Mouse (Mus musculus) liver, embryonic 15.5 days (tissue): ENCODE results near the gene Smim9. TPM values are rescaled to one million over a fixed set of nuclear protein-coding genes. Genes with fewer than 3 reads are reported as not detected.
"Not testable (repeated sequence)": the region's sequence is repeated elsewhere in the genome, so short reads cannot be mapped to it uniquely, and the experiment has no call there.

Source experiments
- ATAC-seq: fragments of 200-750 bp; cut with Nextera tagmentation; 2 replicates; pipeline ENCODE4 v1.8.0; 2017; ENCODE audit warnings: moderate number of reproducible peaks, mild to moderate bottlenecking, moderate library complexity; ENCODE audit not compliant: insufficient read depth
- H3K27ac ChIP-seq: fragments of 300-500 bp; sonication (generic); replicated peaks from 2 replicates; pipeline ENCODE4 v1.5.1; 2015; ENCODE audit warnings: mild to moderate bottlenecking, inconsistent platforms
- H3K27me3 ChIP-seq: fragments of 300-500 bp; sonication (generic); 2 replicates; pipeline ENCODE4 v1.6.1; 2015; ENCODE audit warnings: mild to moderate bottlenecking, inconsistent platforms
- H3K36me3 ChIP-seq: fragments of 300-500 bp; sonication (generic); replicated peaks from 2 replicates; pipeline ENCODE4 v1.6.1; 2015; ENCODE audit warnings: moderate library complexity, mild to moderate bottlenecking, inconsistent platforms
- H3K4me1 ChIP-seq: fragments of 300-500 bp; sonication (generic); replicated peaks from 2 replicates; pipeline ENCODE4 v1.6.1; 2015; ENCODE audit warnings: inconsistent platforms
- H3K4me2 ChIP-seq: fragments of 300-500 bp; sonication (generic); 2 replicates; pipeline ENCODE4 v1.6.1; 2015; ENCODE audit warnings: moderate library complexity, mild to moderate bottlenecking, inconsistent platforms
- H3K4me3 ChIP-seq: fragments of 300-500 bp; sonication (generic); replicated peaks from 2 replicates; pipeline ENCODE4 v1.5.1; 2015; ENCODE audit warnings: mild to moderate bottlenecking, inconsistent platforms
- H3K9ac ChIP-seq: fragments of 300-500 bp; sonication (generic); 2 replicates; pipeline ENCODE4 v1.6.1; 2015; ENCODE audit warnings: moderate library complexity, mild to moderate bottlenecking, inconsistent platforms
- H3K9me3 ChIP-seq: fragments of 300-500 bp; sonication (generic); replicated peaks from 2 replicates; pipeline ENCODE4 v1.6.1; 2016; ENCODE audit warnings: inconsistent platforms
- WGBS: fragments of 180-500 bp; shearing (Covaris S2); methylation state at CpG from one replicate; pipeline ENCODE4 v1.1.7; 2015; ENCODE audit warnings: mixed read lengths; ENCODE audit not compliant: insufficient replicate concordance; 5-methylcytosine and 5-hydroxymethylcytosine counted together
- polyA plus RNA-seq: library from polyadenylated mRNA; unstranded; fragments of >200 nt; fragmentation: Nextera tagmentation; extraction: Ambion mirVana; gene quantifications from 2 replicates; pipeline ENCODE4 v1.2.1, GENCODE M21; 2015

The Smim9 gene
- polyA plus RNA-seq: not detected in 2 replicates

- no peak for ATAC-seq
- no peaks in the 10 kb centered on the region for H3K9me3 ChIP-seq
Measured at GRCm38 (mm10) chrX:75163670-75164069, at the start of gene Smim9. TSS of gene Smim9 (minus strand) at chrX:75163770.

GRCm38 (mm10) chrX:75155576-75156243 is 7.9 kb downstream of the Smim9 start:
- Histone ChIP-seq H3K4me3 (peak overlapping the region; percentile 45), H3K27me3 (no peaks in the 10 kb centered on the region), H3K27ac (no peak overlapping the region), H3K36me3 (no peaks in the 10 kb centered on the region), H3K9ac (peak overlapping the region; percentile 25; the same call in 1 of the 2 replicates), H3K9me3 (no peaks in the 10 kb centered on the region), H3K4me2 (peak overlapping the region; percentile 73), H3K4me1 (0 out of 2 replicates have a peak, but pooled peaks cover 8% of the 10 kb centered on the region)
- peak; percentile 97 for ATAC-seq
- WGBS: 6% methylated on average over 40 of the region's 49 CpGs

More at GRCm38 (mm10) chrX:75163670-75164069, at the start of gene Smim9:
- no peaks in the 10 kb centered on the region for H3K27me3 ChIP-seq
- no peak within 1 kb of the TSS for H3K4me2 ChIP-seq
- 30% methylated on average over 1 of the region's 1 CpGs for WGBS
- H3K4me1 ChIP-seq: no peaks in the 10 kb centered on the region
- no peak within 1 kb of the TSS for H3K27ac ChIP-seq
- no peak within 1 kb of the TSS for H3K9ac ChIP-seq
- H3K4me3 ChIP-seq: no peak within 1 kb of the TSS
- H3K36me3 ChIP-seq: no peaks in the 10 kb centered on the region

DNA sequence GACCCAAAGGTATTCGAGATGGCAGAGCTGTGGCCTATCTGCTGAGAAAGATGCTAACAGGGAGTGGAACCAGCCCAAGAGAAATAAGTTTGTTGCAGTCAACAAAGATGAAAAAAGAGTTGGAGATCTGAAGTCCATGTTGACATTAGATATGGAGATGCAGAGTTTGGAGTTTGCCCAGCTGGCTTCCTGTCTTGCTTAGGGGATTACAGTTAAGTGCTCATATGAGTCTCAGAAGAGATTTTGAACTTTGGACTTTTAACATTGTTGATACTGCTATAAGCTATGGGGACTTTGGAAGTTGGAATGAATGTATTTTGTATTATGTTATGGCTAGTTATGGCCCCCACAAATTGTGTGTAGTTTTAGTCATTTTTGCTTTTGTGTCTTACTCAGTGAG is 11.3 kb downstream of the Smim9 start:
- H3K27ac ChIP-seq: no peak overlapping the region
- WGBS: 40% methylated on average over 1 of the region's 1 CpGs
- no peak for ATAC-seq
- H3K4me2 ChIP-seq: no peak overlapping the region
- H3K27me3 ChIP-seq: no peaks in the 10 kb centered on the region
- no peak overlapping the region for H3K9ac ChIP-seq
- no peaks in the 10 kb centered on the region for H3K9me3 ChIP-seq
- peaks cover 13% of the 10 kb centered on the region for H3K4me1 ChIP-seq
- H3K4me3 ChIP-seq: no peak overlapping the region
- H3K36me3 ChIP-seq: no peaks in the 10 kb centered on the region

DNA sequence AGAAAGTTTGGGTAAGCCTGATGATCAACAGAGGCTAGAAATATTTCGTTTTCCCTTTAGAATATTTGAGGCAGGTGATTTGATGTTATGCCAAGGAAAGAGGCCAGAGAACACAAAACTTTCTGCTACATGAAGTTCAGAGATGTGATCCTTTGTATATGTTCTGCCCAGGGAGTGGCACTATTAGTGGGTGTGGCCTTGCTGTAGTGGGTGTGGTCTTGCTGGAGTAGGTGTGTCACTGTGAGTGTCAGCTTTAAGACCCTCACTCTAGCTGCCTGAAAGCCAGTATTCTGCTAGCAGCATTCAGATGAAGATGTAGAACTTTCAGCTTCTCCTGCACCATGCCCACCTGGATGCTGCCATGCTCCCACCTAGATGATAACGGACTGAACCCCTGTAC is 13.3 kb downstream of the Smim9 start:
- H3K4me2 ChIP-seq: no peak overlapping the region
- H3K9ac ChIP-seq: no peak overlapping the region
- 51% methylated on average over 2 of the region's 2 CpGs for WGBS
- no peak overlapping the region for H3K27ac ChIP-seq
- H3K9me3 ChIP-seq: no peaks in the 10 kb centered on the region
- no peak overlapping the region for H3K4me3 ChIP-seq
- ATAC-seq: no peak
- peaks cover 5% of the 10 kb centered on the region for H3K4me1 ChIP-seq
- H3K27me3 ChIP-seq: no peaks in the 10 kb centered on the region
- H3K36me3 ChIP-seq: no peaks in the 10 kb centered on the region

GRCm38 (mm10) chrX:75148414-75148813 is 15.2 kb downstream of the Smim9 start:
- 58% methylated on average over 4 of the region's 4 CpGs for WGBS

GRCm38 (mm10) chrX:75143124-75143555 is 20.4 kb downstream of the Smim9 start:
- 18% methylated on average over 25 of the region's 42 CpGs for WGBS
- H3K4me1 ChIP-seq, H3K36me3 ChIP-seq, H3K9me3 ChIP-seq, H3K27me3 ChIP-seq, H3K9ac ChIP-seq, H3K27ac ChIP-seq: not testable (repeated sequence)
- Histone ChIP-seq H3K4me2 (peak overlapping the region; percentile 62), H3K4me3 (peak overlapping the region; percentile 31)
- peak; percentile 74 for ATAC-seq

More at GRCm38 (mm10) chrX:75148414-75148813, 15.2 kb downstream of the Smim9 start:
- no peaks in the 10 kb centered on the region for H3K9me3 ChIP-seq
- no peaks in the 10 kb centered on the region for H3K27me3 ChIP-seq
- no peak overlapping the region for H3K27ac ChIP-seq
- no peaks in the 10 kb centered on the region for H3K36me3 ChIP-seq
- no peak overlapping the region for H3K4me3 ChIP-seq
- no peak for ATAC-seq
- H3K9ac ChIP-seq: no peak overlapping the region
- H3K4me2 ChIP-seq: no peak overlapping the region
- peaks cover 5% of the 10 kb centered on the region for H3K4me1 ChIP-seq

GRCm38 (mm10) chrX:75138182-75138581 is 25.4 kb downstream of the Smim9 start:
- Histone ChIP-seq H3K4me1 (peaks cover 14% of the 10 kb centered on the region; the same call in 1 of the 2 replicates), H3K9ac (no peak overlapping the region), H3K9me3 (no peaks in the 10 kb centered on the region), H3K4me2 (no peak overlapping the region; the same call in 1 of the 2 replicates), H3K36me3 (no peaks in the 10 kb centered on the region), H3K27me3 (no peaks in the 10 kb centered on the region), H3K4me3 (no peak overlapping the region), H3K27ac (peak overlapping the region; percentile 66)
- ATAC-seq: peak; percentile 74; the same call in 1 of the 2 replicates
- 70% methylated on average over 2 of the region's 2 CpGs for WGBS

- 30% methylated on average over 2 of the region's 2 CpGs for WGBS
- Histone ChIP-seq H3K9ac (no peak overlapping the region), H3K27ac (peak overlapping the region; percentile 66), H3K9me3 (no peaks in the 10 kb centered on the region), H3K27me3 (no peaks in the 10 kb centered on the region), H3K4me3 (no peak overlapping the region), H3K4me1 (peaks cover 14% of the 10 kb centered on the region; the same call in 1 of the 2 replicates), H3K4me2 (peak overlapping the region; percentile 25), H3K36me3 (no peaks in the 10 kb centered on the region)
- ATAC-seq: peak; percentile 94
Measured at GRCm38 (mm10) chrX:75137729-75138128, 25.8 kb downstream of the Smim9 start.

DNA sequence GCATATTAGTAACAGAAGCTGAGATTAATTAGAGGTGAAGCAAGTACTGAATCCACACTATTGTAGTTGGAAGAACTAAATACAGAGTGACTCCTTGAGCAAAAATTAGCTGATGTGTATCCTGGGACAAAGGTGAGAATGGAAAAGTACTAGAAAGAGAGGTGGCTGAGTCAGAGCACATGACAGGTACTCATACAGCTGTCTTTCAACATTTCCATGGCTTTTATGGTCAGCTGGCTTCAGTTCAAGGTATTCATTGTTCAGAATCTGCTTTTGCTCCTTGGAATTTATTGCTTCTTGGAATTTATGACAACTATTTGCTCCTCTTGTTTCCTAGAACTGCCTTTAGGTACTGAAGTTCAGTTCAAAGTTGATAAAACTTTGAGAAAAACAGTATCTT is 26.6 kb downstream of the Smim9 start:
- no peak for ATAC-seq
- H3K4me1 ChIP-seq: peaks cover 14% of the 10 kb centered on the region; the same call in 1 of the 2 replicates
- H3K36me3 ChIP-seq: no peaks in the 10 kb centered on the region
- no peaks in the 10 kb centered on the region for H3K9me3 ChIP-seq
- peak overlapping the region; percentile 65 for H3K27ac ChIP-seq
- no peak overlapping the region for H3K4me2 ChIP-seq
- no peak overlapping the region for H3K9ac ChIP-seq
- H3K27me3 ChIP-seq: no peaks in the 10 kb centered on the region
- no peak overlapping the region for H3K4me3 ChIP-seq

DNA sequence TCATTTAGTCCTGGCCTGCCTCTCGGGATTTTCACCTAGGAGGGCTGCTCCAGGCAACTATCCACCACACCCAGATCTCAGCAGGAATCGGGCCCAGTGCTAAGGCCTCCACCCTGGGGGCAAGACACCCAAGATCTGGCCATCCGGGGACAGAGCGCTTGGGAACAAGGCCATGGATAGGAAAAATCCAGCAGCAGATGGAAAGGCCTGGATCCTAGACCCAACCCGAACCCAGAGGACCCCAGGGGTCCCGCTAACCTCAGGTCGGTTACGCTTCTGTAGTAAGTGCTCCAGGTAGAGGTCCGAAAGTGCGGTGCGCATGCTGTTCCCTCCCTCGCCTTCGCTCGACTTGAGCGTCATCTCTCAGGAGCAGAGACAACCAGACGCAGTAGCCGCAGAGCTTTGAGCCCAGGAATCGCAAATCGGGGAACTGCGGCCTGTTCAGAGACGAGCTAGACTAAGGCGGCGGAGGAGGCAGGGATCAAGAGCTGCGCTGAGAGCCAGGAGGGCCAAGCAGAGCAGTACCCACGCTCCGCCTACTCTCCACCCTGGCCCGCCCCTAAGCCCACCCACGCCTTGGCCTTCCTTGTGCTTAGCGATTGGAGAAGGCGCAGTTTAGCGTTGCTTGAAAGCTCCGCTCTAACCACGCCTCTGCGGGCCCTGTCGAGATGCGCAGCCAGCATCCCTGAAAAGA is 33.0 kb downstream of the Smim9 start, which contains the start of gene Mpp1:
Mpp1 (minus strand) TSS at position 550 of the 694 bp plus-strand sequence.
- 9% methylated on average over 36 of the region's 36 CpGs for WGBS
- ATAC-seq: peak; percentile 96
- H3K4me1 ChIP-seq: peaks cover 22% of the 10 kb centered on the region
- peak within 1 kb of the TSS; percentile 61 for H3K4me2 ChIP-seq
- H3K27me3 ChIP-seq: no peaks in the 10 kb centered on the region
- peaks cover 5% of the 10 kb centered on the region for H3K36me3 ChIP-seq
- peak within 1 kb of the TSS; percentile 81 for H3K9ac ChIP-seq
- H3K27ac ChIP-seq: peak within 1 kb of the TSS; percentile 93
- peak within 1 kb of the TSS; percentile 72 for H3K4me3 ChIP-seq
- no peaks in the 10 kb centered on the region for H3K9me3 ChIP-seq

DNA sequence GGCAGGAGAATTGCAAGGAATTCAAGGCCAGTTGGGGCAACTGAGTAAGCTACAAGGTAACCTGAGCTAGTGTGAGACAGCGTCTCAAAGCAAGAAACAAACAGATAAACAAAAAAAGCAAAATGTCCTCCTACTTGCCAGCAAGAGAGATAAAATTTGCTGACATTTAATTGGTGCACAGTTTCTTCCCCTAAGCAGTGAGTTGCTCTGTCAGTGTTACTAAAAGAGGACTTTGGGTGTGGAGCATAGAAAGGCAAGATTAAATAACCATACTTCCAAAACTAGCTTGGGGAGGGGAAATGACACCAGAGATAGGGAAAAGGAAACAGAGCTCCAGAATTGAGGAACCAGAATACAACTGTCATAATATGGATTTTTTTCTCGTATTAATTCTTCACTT is 34.1 kb downstream of the Smim9 start:
- peaks cover 22% of the 10 kb centered on the region for H3K4me1 ChIP-seq
- WGBS: 22% methylated on average over 2 of the region's 2 CpGs
- peak overlapping the region; percentile 72 for H3K4me3 ChIP-seq
- peak; percentile 6; the same call in 1 of the 2 replicates for ATAC-seq
- H3K27me3 ChIP-seq: no peaks in the 10 kb centered on the region
- H3K9ac ChIP-seq: peak overlapping the region; percentile 51; the same call in 1 of the 2 replicates
- H3K4me2 ChIP-seq: peak overlapping the region; percentile 57
- H3K27ac ChIP-seq: peak overlapping the region; percentile 93
- peaks cover 16% of the 10 kb centered on the region for H3K36me3 ChIP-seq
- no peaks in the 10 kb centered on the region for H3K9me3 ChIP-seq
